Mouse (Mus musculus) intestine, embryonic 14.5 days (tissue): ENCODE results near the gene Tenm1. TPM values are rescaled to one million over a fixed set of nuclear protein-coding genes. Genes with fewer than 3 reads are reported as not detected.

ENCODE experiments used
- ATAC-seq: fragments of 200-750 bp; cut with Nextera tagmentation; replicated peaks from 2 replicates; pipeline ENCODE4 v1.8.0; 2017; ENCODE audit warnings: low read depth, moderate number of reproducible peaks, moderate TSS enrichment, moderate library complexity; ENCODE audit not compliant: low FRiP score, low TSS enrichment
- DNase-seq: peaks from one replicate; pipeline ENCODE4 v3.0.0-alpha.2; 2018; ENCODE audit warnings: low spot score
- H3K27ac ChIP-seq: fragments of 300-500 bp; sonication (generic); 2 replicates; pipeline ENCODE4 v1.5.1; 2014; ENCODE audit warnings: low read depth, mild to moderate bottlenecking, control low read depth
- H3K27me3 ChIP-seq: fragments of 300-500 bp; sonication (generic); replicated peaks from 2 replicates; pipeline ENCODE4 v1.6.1; 2014; ENCODE audit warnings: low read length, control low read depth; ENCODE audit not compliant: control insufficient read depth, insufficient read depth
- H3K36me3 ChIP-seq: fragments of 300-500 bp; sonication (generic); 2 replicates; pipeline ENCODE4 v1.6.1; 2014; ENCODE audit warnings: low read length, control low read depth; ENCODE audit not compliant: control insufficient read depth, insufficient read depth
- H3K4me1 ChIP-seq: fragments of 300-500 bp; sonication (generic); replicated peaks from 2 replicates; pipeline ENCODE4 v1.6.1; 2014; ENCODE audit warnings: low read length, control low read depth, mixed read lengths; ENCODE audit not compliant: control insufficient read depth, insufficient read depth
- H3K4me2 ChIP-seq: fragments of 300-500 bp; sonication (generic); 2 replicates; pipeline ENCODE4 v1.6.1; 2014; ENCODE audit warnings: low read length
- H3K4me3 ChIP-seq: fragments of 300-500 bp; sonication (generic); 2 replicates; pipeline ENCODE4 v1.5.1; 2014; ENCODE audit warnings: low read depth, low read length, control low read depth, mixed read lengths
- H3K9ac ChIP-seq: fragments of 300-500 bp; sonication (generic); 2 replicates; pipeline ENCODE4 v1.6.1; 2014; ENCODE audit warnings: mild to moderate bottlenecking, low read length
- H3K9me3 ChIP-seq: fragments of 300-500 bp; sonication (generic); 2 replicates; pipeline ENCODE4 v1.6.1; 2016; ENCODE audit warnings: low read length, control low read depth; ENCODE audit not compliant: control insufficient read depth
- WGBS: fragments of 180-500 bp; shearing (Covaris S2); extraction: QIAGEN DNeasy Blood & Tissue Kit; methylation state at CpG from one replicate; pipeline ENCODE4 v1.1.7; 2014; 5-methylcytosine and 5-hydroxymethylcytosine counted together
- polyA plus RNA-seq: library from polyadenylated mRNA; unstranded; fragments of >200 nt; fragmentation: Nextera tagmentation; extraction: Ambion mirVana; gene quantifications from 2 replicates; pipeline ENCODE4 v1.2.1, GENCODE M21; 2014

Tenm1 gene
- polyA plus RNA-seq, 1 experiment from 2014 or later = 1.1 TPM

DNA sequence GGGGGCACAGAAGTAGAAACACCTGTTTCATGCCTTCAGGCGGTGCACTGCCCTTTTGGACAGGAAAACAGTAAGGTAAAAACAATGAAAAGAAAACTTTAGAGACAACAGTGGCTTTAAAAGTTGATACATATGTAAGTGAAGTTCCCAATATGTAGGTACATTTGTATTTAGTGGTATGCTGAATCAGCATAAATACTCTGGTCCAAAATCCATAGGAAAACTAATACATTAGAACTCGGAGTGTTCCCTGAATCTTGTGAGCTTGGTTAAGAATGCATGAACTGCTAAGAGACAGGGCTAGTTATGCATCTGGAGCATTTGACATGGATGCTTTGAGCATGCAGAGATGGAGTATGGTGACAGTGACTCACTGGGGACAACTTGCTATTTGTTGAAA lies 906.1 kb downstream of the Tenm1 start:
- no peak overlapping the region for H3K9ac ChIP-seq
- no peak for DNase-seq

GRCm38 (mm10) chrX:42512567-42512966 lies 916.4 kb downstream of the Tenm1 start:
- H3K9ac ChIP-seq = no peak overlapping the region
- no peak overlapping the region for H3K4me3 ChIP-seq
- H3K4me2 ChIP-seq = no peak overlapping the region
- no peaks in the 10 kb centered on the region for H3K27me3 ChIP-seq
- no peak for ATAC-seq
- H3K9me3 ChIP-seq = no peaks in the 10 kb centered on the region
- H3K36me3 ChIP-seq = no peaks in the 10 kb centered on the region
- DNase-seq = no peak
- H3K4me1 ChIP-seq = no peaks in the 10 kb centered on the region
- no peak overlapping the region for H3K27ac ChIP-seq

More for the DNA sequence above, 906.1 kb downstream of the Tenm1 start:
- Histone ChIP-seq H3K9me3 (no peaks in the 10 kb centered on the region), H3K27me3 (no peaks in the 10 kb centered on the region), H3K4me2 (no peak overlapping the region), H3K4me3 (no peak overlapping the region), H3K36me3 (no peaks in the 10 kb centered on the region), H3K4me1 (no peaks in the 10 kb centered on the region), H3K27ac (no peak overlapping the region)
- ATAC-seq = no peak
- WGBS = 85% methylated on average over 2 of the region's 2 CpGs

DNA sequence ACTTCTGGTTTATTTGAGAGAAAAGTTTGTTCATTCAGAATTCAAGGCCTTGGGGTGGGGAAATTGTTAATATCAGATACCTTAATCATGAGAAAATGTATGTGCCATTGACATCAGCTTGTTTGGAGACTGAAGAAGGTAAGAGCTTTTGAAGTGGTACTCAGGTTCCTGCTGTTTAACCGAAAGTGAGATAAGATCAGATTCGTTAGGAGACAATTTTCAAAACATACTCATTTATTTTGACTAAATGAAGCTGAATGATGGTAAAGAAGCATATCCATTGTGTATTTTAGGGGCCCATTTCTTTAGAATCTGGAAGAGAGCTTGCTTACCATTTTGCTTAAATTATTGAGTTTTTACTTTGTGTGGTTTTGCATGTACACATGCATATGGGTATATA lies 917.8 kb downstream of the Tenm1 start:
- no peak overlapping the region for H3K4me2 ChIP-seq
- 88% methylated on average over 2 of the region's 2 CpGs for WGBS
- ATAC-seq (no peak), DNase-seq (no peak)
- H3K9me3 ChIP-seq = no peaks in the 10 kb centered on the region
- no peak overlapping the region for H3K4me3 ChIP-seq
- H3K4me1 ChIP-seq = no peaks in the 10 kb centered on the region
- H3K27ac ChIP-seq = no peak overlapping the region
- H3K9ac ChIP-seq = no peak overlapping the region
- no peaks in the 10 kb centered on the region for H3K27me3 ChIP-seq
- H3K36me3 ChIP-seq = no peaks in the 10 kb centered on the region

DNA sequence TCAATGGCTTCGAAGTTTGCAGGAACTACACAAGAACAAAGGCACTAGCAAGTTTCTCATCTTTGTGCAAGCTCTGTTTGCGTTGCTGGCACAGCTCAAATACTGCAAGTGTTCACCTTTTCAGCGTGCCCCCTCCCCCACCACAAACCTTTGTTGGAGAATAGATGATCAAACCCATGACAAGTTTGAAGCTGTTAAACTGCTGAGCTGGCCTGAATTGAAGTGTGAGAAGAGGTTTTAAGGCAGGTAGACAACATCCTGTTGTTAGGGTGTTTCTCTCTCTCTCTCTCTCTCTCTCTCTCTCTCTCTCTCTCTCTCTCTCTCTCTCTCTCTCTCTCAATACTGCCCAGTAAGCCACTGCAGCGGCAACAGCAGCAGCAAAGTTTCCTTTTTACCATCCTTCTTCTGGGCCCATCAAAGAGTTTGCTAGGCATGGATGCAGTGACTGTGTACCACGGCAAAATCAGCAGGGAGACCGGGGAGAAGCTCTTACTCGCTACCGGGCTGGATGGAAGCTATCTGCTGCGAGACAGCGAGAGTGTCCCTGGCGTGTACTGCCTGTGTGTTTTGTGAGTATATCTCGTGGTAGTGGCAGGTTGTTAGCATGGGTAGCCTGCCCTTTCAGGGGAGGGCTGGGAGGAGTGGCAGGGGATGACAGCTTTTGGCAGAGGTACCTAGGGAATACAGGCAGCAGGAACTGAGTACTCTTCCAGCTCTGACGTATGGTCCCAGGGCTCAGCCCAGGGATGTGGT lies 926.5 kb downstream of the Tenm1 start, which contains the start of gene Sh2d1a:
Sh2d1a (plus strand) TSS at position 163 of the 753 bp plus-strand sequence.
- Histone ChIP-seq H3K27ac (no peak within 1 kb of the TSS), H3K4me1 (no peaks in the 10 kb centered on the region), H3K4me3 (no peak within 1 kb of the TSS), H3K27me3 (no peaks in the 10 kb centered on the region), H3K9me3 (no peaks in the 10 kb centered on the region), H3K36me3 (no peaks in the 10 kb centered on the region), H3K4me2 (no peak within 1 kb of the TSS), H3K9ac (no peak within 1 kb of the TSS)
- no peak for ATAC-seq
- 84% methylated on average over 13 of the region's 13 CpGs for WGBS
- DNase-seq = no peak

DNA sequence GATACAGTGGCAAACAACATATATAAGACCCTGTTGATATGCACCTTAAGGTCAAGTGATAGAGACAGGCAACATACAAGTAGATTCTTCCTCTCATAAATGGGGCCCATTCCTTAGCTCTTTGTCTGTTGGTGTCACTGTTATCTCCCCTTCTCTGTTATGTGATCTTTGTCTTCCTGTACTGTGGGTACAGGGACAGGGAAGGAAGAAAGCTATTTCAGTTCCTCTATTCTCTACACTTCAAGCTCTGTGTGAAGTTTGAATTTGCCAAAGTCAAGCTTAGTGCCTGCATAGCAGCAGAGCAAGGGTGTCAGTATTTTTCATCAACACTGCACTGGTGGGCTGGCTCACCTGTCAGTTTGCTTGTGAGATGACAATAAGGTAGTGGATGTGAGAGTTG lies 928.4 kb downstream of the Tenm1 start:
- H3K9me3 ChIP-seq = no peaks in the 10 kb centered on the region

DNA sequence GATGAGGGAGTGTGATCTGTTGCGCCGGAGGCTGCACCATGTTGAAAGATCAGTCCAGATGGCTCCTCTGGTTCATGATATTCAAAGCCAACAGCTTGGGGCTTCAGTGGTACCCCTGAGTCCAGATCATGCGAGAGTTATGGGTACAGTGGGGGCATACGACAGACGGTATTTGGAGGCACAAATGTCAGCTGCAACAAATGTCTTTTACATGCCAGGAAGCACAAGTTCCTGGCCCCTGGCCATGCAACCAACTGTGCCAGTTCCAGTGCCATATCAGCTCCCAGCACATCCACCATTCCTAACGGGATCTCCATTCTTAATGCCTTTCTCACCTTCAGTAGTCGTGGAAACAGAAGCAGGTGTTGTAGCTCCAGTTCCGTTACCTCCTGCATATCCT lies 938.6 kb downstream of the Tenm1 start:
- Histone ChIP-seq H3K27ac (no peak overlapping the region), H3K36me3 (no peaks in the 10 kb centered on the region), H3K9me3 (no peaks in the 10 kb centered on the region), H3K4me1 (no peaks in the 10 kb centered on the region), H3K4me2 (no peak overlapping the region), H3K9ac (no peak overlapping the region), H3K4me3 (no peak overlapping the region), H3K27me3 (no peaks in the 10 kb centered on the region)
- ATAC-seq (no peak), DNase-seq (no peak)
- WGBS = 94% methylated on average over 8 of the region's 8 CpGs

More for the DNA sequence above, 928.4 kb downstream of the Tenm1 start:
- DNase-seq (no peak), ATAC-seq (no peak)
- no peak overlapping the region for H3K4me3 ChIP-seq
- no peaks in the 10 kb centered on the region for H3K4me1 ChIP-seq
- no peaks in the 10 kb centered on the region for H3K27me3 ChIP-seq
- no peaks in the 10 kb centered on the region for H3K36me3 ChIP-seq
- H3K4me2 ChIP-seq = no peak overlapping the region
- no peak overlapping the region for H3K9ac ChIP-seq
- no peak overlapping the region for H3K27ac ChIP-seq

DNA sequence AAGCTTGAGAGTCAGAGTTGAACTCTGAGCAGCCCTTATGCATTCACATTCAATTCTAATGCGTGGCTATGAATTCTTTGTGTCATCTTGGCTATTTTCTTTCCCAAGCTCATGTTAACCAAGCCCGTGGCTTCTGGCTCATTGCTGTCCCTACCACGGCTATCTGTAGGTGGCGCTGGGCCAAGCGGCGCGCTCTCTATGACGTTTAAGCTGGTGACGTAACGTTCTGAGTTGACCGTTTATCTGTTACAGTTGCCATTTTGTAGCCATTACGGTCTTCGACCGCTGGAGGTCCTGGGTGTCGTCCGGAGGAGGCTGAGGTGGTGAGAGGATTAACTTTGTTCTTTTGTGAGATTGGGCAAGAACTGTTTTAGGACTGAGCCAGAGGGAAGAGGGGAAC lies 939.5 kb downstream of the Tenm1 start, which contains the start of gene Tex13c2:
Tex13c2 (plus strand) TSS at position 246 of the 400 bp plus-strand sequence.
- H3K4me2 ChIP-seq = no peak within 1 kb of the TSS
- H3K9ac ChIP-seq = no peak within 1 kb of the TSS
- no peaks in the 10 kb centered on the region for H3K9me3 ChIP-seq
- no peaks in the 10 kb centered on the region for H3K27me3 ChIP-seq
- ATAC-seq = no peak
- no peak within 1 kb of the TSS for H3K4me3 ChIP-seq
- no peaks in the 10 kb centered on the region for H3K4me1 ChIP-seq
- no peak for DNase-seq
- WGBS = 88% methylated on average over 16 of the region's 16 CpGs
- H3K27ac ChIP-seq = no peak within 1 kb of the TSS
- no peaks in the 10 kb centered on the region for H3K36me3 ChIP-seq
